Mouse (Mus musculus) C2C12 (cell line): ENCODE measurements around the gene Arhgap30. TPM values are rescaled to one million over a fixed set of nuclear protein-coding genes. Genes with fewer than 3 reads are reported as not detected.

ENCODE experiments used
- H3K27me3 ChIP-seq: one replicate; pipeline ENCODE4 v1.6.1; 2011; ENCODE audit not compliant: control insufficient read depth, insufficient read depth, insufficient read length
- H3K36me3 ChIP-seq: one replicate; pipeline ENCODE4 v1.6.1; 2011; ENCODE audit not compliant: control insufficient read depth, insufficient read depth
- H3K4me3 ChIP-seq: one replicate; pipeline ENCODE4 v1.5.1; 2011; ENCODE audit warnings: mild to moderate bottlenecking, control low read depth; ENCODE audit not compliant: poor library complexity, insufficient read depth, severe bottlenecking
- H3K79me2 ChIP-seq: one replicate; pipeline ENCODE4 v1.6.1; 2011; ENCODE audit not compliant: control insufficient read depth, insufficient read depth
- H3K79me3 ChIP-seq: one replicate; pipeline ENCODE4 v1.6.1; 2011; ENCODE audit warnings: low read depth, control low read depth
- H3ac ChIP-seq: one replicate; pipeline ENCODE3; 2011; ENCODE audit warnings: low read depth; ENCODE audit not compliant: control insufficient read depth, insufficient read length
- CEBPB ChIP-seq: IDR thresholded peaks from one replicate; pipeline ENCODE4 v1.6.1; 2011; ENCODE audit warnings: low read depth, mild to moderate bottlenecking, control low read depth, moderate library complexity
- CTCF ChIP-seq: IDR thresholded peaks from one replicate; pipeline ENCODE4 v1.5.1; 2011; ENCODE audit not compliant: control insufficient read depth, insufficient read depth, insufficient read length
- FOSL1 ChIP-seq: IDR thresholded peaks from one replicate; pipeline ENCODE4 v1.8.0; 2011; ENCODE audit warnings: mild to moderate bottlenecking, low read length; ENCODE audit not compliant: poor library complexity, insufficient read depth, severe bottlenecking
- MAX ChIP-seq: IDR thresholded peaks from one replicate; pipeline ENCODE4 v1.6.1; 2011; ENCODE audit warnings: mild to moderate bottlenecking, control low read depth
- MYOD1 ChIP-seq: IDR thresholded peaks from one replicate; pipeline ENCODE4 v1.6.1; 2011; ENCODE audit warnings: low read depth; ENCODE audit not compliant: control insufficient read depth, insufficient read length
- MYOG ChIP-seq: IDR thresholded peaks from one replicate; pipeline ENCODE4 v1.6.1; 2011; ENCODE audit not compliant: control insufficient read depth, insufficient read length; ENCODE audit errors: extremely low read depth
- USF1 ChIP-seq: IDR thresholded peaks from one replicate; pipeline ENCODE4 v1.6.1; 2011; ENCODE audit warnings: low read depth, mild to moderate bottlenecking, control low read depth, moderate library complexity
- polyA plus RNA-seq: library from polyadenylated mRNA; unstranded; fragments of >200 nt; fragmentation: generic; extraction: Trizol; gene quantifications from one replicate; pipeline ENCODE4 v1.2.1, GENCODE M21; 2012; ENCODE audit warnings: missing spikeins

The Arhgap30 gene
- polyA plus RNA-seq, 1 experiment = 0.05 TPM

- no peaks in the 10 kb centered on the region for H3K27me3 ChIP-seq
- H3K4me3 ChIP-seq = peak overlapping the region; percentile 100
- H3ac ChIP-seq = peak overlapping the region; percentile 81
- peaks cover 69% of the 10 kb centered on the region for H3K79me2 ChIP-seq
- H3K79me3 ChIP-seq = peaks cover 53% of the 10 kb centered on the region
- H3K36me3 ChIP-seq = peaks cover 17% of the 10 kb centered on the region
- TF ChIP-seq MYOD1 (no peak), FOSL1 (no peak), CEBPB (no peak), USF1 (peak; percentile 83), CTCF (no peak), MAX (no peak), MYOG (no peak)
Observed at GRCm38 (mm10) chr1:171346095-171346450, 42.7 kb upstream of the Arhgap30 start.

GRCm38 (mm10) chr1:171348665-171349064, 40.1 kb upstream of the Arhgap30 start:
- peaks cover 77% of the 10 kb centered on the region for H3K79me3 ChIP-seq
- no peaks in the 10 kb centered on the region for H3K27me3 ChIP-seq
- no peak for TF ChIP-seq MYOD1
- TF ChIP-seq CEBPB = no peak
- TF ChIP-seq FOSL1 = no peak
- no peak for TF ChIP-seq MAX
- no peak for TF ChIP-seq MYOG
- TF ChIP-seq CTCF = no peak
- TF ChIP-seq USF1 = no peak

DNA sequence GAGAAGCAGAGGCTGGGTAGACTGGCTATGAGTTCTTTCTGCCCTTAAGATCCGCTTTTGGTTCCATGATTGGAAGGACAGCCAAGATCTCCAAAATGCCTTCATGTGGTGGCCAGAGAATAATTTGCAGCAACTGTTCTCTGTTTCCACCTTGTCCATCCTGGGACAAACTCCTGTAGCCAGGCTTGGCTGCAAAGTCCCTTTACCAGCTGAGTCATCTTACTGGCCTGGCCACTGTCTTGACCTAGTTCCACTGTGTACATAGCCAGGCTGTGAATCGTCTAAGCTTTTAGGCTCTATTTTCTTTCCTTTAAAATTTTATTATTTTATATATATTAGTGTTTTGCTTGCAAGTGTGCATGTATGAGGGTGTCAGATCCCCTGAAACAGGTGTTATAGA, 39.5 kb upstream of the Arhgap30 start:
- no peak overlapping the region for H3K4me3 ChIP-seq
- H3K27me3 ChIP-seq = no peaks in the 10 kb centered on the region
- no peaks in the 10 kb centered on the region for H3K36me3 ChIP-seq
- H3K79me3 ChIP-seq = peaks cover 80% of the 10 kb centered on the region
- peaks cover 99% of the 10 kb centered on the region for H3K79me2 ChIP-seq
- no peak overlapping the region for H3ac ChIP-seq
- TF ChIP-seq MYOG (no peak), CTCF (no peak), CEBPB (no peak), MAX (no peak), USF1 (no peak), MYOD1 (no peak), FOSL1 (no peak)

More at GRCm38 (mm10) chr1:171348665-171349064, 40.1 kb upstream of the Arhgap30 start:
- Histone ChIP-seq H3ac (no peak overlapping the region), H3K36me3 (no peaks in the 10 kb centered on the region), H3K4me3 (no peak overlapping the region), H3K79me2 (peaks cover 95% of the 10 kb centered on the region)

DNA sequence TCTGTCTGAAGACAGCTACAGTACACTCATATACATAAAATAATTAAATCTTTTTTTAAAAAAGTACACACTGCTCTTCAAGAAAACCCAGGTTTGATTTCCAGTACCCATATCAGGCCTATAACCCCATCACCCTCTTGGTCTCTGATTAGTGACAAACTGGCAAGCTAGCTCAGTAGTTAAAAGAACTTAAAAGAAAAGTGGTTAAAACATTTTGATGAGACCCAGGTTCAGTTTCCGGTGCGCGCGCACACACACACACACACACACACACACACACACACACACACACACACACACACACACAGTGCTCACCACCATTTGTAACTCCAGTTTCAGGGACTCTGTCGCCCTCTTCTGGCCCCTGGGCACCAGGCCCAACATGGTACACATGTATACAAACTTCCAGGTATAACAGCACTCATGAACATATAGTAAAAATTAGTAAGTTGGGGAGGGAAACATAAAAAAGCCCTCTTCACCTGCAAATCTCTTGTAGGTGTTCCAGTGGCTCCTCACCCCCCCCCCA, 32.9 kb upstream of the Arhgap30 start:
- H3K79me2 ChIP-seq = peaks cover 58% of the 10 kb centered on the region
- TF ChIP-seq CEBPB = no peak
- TF ChIP-seq MYOG = no peak
- peak; percentile 25 for TF ChIP-seq CTCF
- H3K36me3 ChIP-seq = peaks cover 30% of the 10 kb centered on the region
- no peak overlapping the region for H3ac ChIP-seq
- no peak overlapping the region for H3K4me3 ChIP-seq
- no peaks in the 10 kb centered on the region for H3K27me3 ChIP-seq
- peaks cover 39% of the 10 kb centered on the region for H3K79me3 ChIP-seq

- no peaks in the 10 kb centered on the region for H3K27me3 ChIP-seq
- no peak overlapping the region for H3ac ChIP-seq
- no peak overlapping the region for H3K4me3 ChIP-seq
- peaks cover 48% of the 10 kb centered on the region for H3K79me2 ChIP-seq
- peaks cover 30% of the 10 kb centered on the region for H3K36me3 ChIP-seq
- no peak for TF ChIP-seq FOSL1
- no peak for TF ChIP-seq CTCF
- TF ChIP-seq CEBPB = no peak
- no peak for TF ChIP-seq MAX
- no peak for TF ChIP-seq MYOG
- TF ChIP-seq USF1 = no peak
- TF ChIP-seq MYOD1 = no peak
- H3K79me3 ChIP-seq = peaks cover 30% of the 10 kb centered on the region
Observed at GRCm38 (mm10) chr1:171356814-171357213, 31.9 kb upstream of the Arhgap30 start.

DNA sequence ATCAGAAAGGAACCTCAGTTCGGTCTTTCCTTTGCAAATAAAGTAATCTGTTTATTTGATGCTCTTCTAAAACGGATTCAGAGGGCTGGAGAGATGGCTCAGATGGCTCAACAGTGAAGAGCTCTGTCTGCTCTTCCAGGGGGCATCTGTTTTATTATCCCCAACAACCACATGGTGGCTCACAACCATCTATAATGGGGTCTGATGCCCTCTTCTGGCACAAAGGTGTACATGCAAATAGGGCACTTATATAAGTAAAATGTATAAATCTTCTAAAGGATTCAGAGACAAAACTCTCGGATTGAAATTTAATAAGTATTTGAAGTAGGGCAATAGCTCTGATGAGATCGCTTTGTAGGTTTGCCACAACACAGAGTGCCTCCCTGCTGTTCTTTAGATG, 30.3 kb upstream of the Arhgap30 start:
- Histone ChIP-seq H3K36me3 (peaks cover 30% of the 10 kb centered on the region), H3K27me3 (no peaks in the 10 kb centered on the region), H3K4me3 (no peak overlapping the region), H3ac (no peak overlapping the region), H3K79me3 (peaks cover 14% of the 10 kb centered on the region), H3K79me2 (peaks cover 32% of the 10 kb centered on the region)
- no peak for TF ChIP-seq CTCF
- TF ChIP-seq MYOD1 = no peak
- TF ChIP-seq USF1 = no peak
- no peak for TF ChIP-seq CEBPB
- TF ChIP-seq FOSL1 = no peak
- TF ChIP-seq MAX = no peak
- TF ChIP-seq MYOG = no peak
